In genomic region chr12:85979996-85980395, GRCm38 (mm10) we compare ENCODE assay signal across 20 mouse cellular contexts.
DNase-seq lines count a peak whose midpoint lies in the region; ATAC-seq and TF ChIP-seq lines count a peak whose summit lies in the region.
"Had no signal": no experiment of that assay in that cellular context is flagged by ENCODE, and none has a peak within 500 bp of the region (broad histone marks: within the 10 kb centered on the region; RNA-seq: fewer than 3 reads in every experiment).

No protein-coding gene starts in this region.

- no peak for DNase-seq in frontal cortex, postnatal 14 days (ENCODE audit: low spot score in 2 of 2)
- peak; percentile 42 to 48 for DNase-seq in B cell, adult 2 months
- DNase-seq in hindbrain, embryonic 10.5 days (ENCODE audit: low spot score), result no peak
- DNase-seq in cerebellum, adult 2 months, result no peak
- DNase-seq in neural tube, embryonic 10.5 days (ENCODE audit: extremely low spot score, low spot score), result no peak
- DNase-seq: cerebellum, adult 11-12 months; gastrocnemius, postnatal 25 days; heart, postnatal 36 days; kidney, adult 8-10 months; layer of hippocampus, postnatal 36 days; right cerebral cortex, adult 18-20 months; thymus, postnatal 14 days had no signal

- H3K4me3 ChIP-seq in bone marrow macrophage, adult 2 months (ENCODE audit: insufficient read depth, low read length), result peak overlapping the region; percentile 50
- H3K4me3 ChIP-seq in megakaryocyte, embryonic 14.5 days (replicated peaks), result peak overlapping the region; percentile 6
- no peak overlapping the region for H3K4me3 ChIP-seq in hindbrain, embryonic 10.5 days
- H3K4me3 ChIP-seq in cerebellum, adult 2 months (replicated peaks; ENCODE audit: insufficient read depth, low read depth, low read length), result no peak overlapping the region
- H3K4me3 ChIP-seq: liver, embryonic 12.5 days; lung, embryonic 15.5 days; midbrain, embryonic 15.5 days; stomach, embryonic 15.5 days had no signal

- H3K27me3 ChIP-seq in megakaryocyte, embryonic 14.5 days (replicated peaks), result no peaks in the 10 kb centered on the region
- no peaks in the 10 kb centered on the region for H3K27me3 ChIP-seq in hindbrain, embryonic 10.5 days (ENCODE audit: insufficient read depth, poor library complexity, severe bottlenecking)
- no peaks in the 10 kb centered on the region for H3K27me3 ChIP-seq in cerebellum, adult 2 months (ENCODE audit: control insufficient read depth, insufficient read depth, low read length)
- H3K27me3 ChIP-seq: liver, embryonic 12.5 days; lung, embryonic 15.5 days; midbrain, embryonic 15.5 days; stomach, embryonic 15.5 days had no signal

- no peak for TF ChIP-seq CTCF in bone marrow macrophage, adult 2 months (IDR thresholded peaks at IDR 0.05; ENCODE audit: low read depth, low read length)
- no peak for TF ChIP-seq CTCF in cerebellum, adult 2 months (IDR thresholded peaks at IDR 0.05; ENCODE audit: borderline replicate concordance, insufficient read depth, low read depth, low read length)

- no peaks in the 10 kb centered on the region for H3K9me3 ChIP-seq in megakaryocyte, embryonic 14.5 days
- H3K9me3 ChIP-seq in hindbrain, embryonic 10.5 days, result no peaks in the 10 kb centered on the region
- H3K9me3 ChIP-seq: G1E; liver, embryonic 12.5 days; lung, embryonic 15.5 days; midbrain, embryonic 15.5 days; stomach, embryonic 15.5 days had no signal

- peak; percentile 91 for ATAC-seq in frontal cortex, adult (ENCODE audit: low TSS enrichment)
- ATAC-seq: liver, embryonic 12.5 days; midbrain, embryonic 15.5 days had no signal

- WGBS in hindbrain, embryonic 10.5 days, result 89% methylated on average over 5 of the region's 5 CpGs
- 84% methylated on average over 5 of the region's 5 CpGs for WGBS in cerebellum, adult 2 months

- H3K4me1 ChIP-seq in bone marrow macrophage, adult 2 months (ENCODE audit: control insufficient read depth, insufficient read depth, low read length), result peaks cover 13% of the 10 kb centered on the region
- peaks cover 17% of the 10 kb centered on the region for H3K4me1 ChIP-seq in megakaryocyte, embryonic 14.5 days
- no peaks in the 10 kb centered on the region for H3K4me1 ChIP-seq in hindbrain, embryonic 10.5 days (replicated peaks)
- H3K4me1 ChIP-seq in cerebellum, adult 2 months (ENCODE audit: control insufficient read depth, insufficient read depth, low read length), result no peaks in the 10 kb centered on the region; the same call in 1 of the 2 replicates
- H3K4me1 ChIP-seq: liver, embryonic 12.5 days; midbrain, embryonic 15.5 days; stomach, embryonic 15.5 days had no signal

- TF ChIP-seq POLR2A in bone marrow macrophage, adult 2 months (IDR thresholded peaks at IDR 0.05; ENCODE audit: borderline replicate concordance, low read depth, low read length), result no peak
- no peak for TF ChIP-seq POLR2A in cerebellum, adult 2 months (IDR thresholded peaks at IDR 0.05; ENCODE audit: borderline replicate concordance, insufficient read depth, low read length)

- peak overlapping the region; percentile 83 for H3K27ac ChIP-seq in bone marrow macrophage, adult 2 months (ENCODE audit: insufficient read depth, low read depth, low read length)
- H3K27ac ChIP-seq in hindbrain, embryonic 10.5 days, result no peak overlapping the region
- no peak overlapping the region for H3K27ac ChIP-seq in cerebellum, adult 2 months (ENCODE audit: insufficient read depth, low read length)
- H3K27ac ChIP-seq: liver, embryonic 12.5 days; lung, embryonic 15.5 days; midbrain, embryonic 15.5 days; stomach, embryonic 15.5 days had no signal

- H3K36me3 ChIP-seq in megakaryocyte, embryonic 14.5 days (replicated peaks; ENCODE audit: low read length), result peaks cover 22% of the 10 kb centered on the region
- H3K36me3 ChIP-seq in hindbrain, embryonic 10.5 days, result peaks cover 5% of the 10 kb centered on the region
- H3K36me3 ChIP-seq: lung, embryonic 15.5 days; midbrain, embryonic 15.5 days; stomach, embryonic 15.5 days had no signal

Comparison
In these comparisons a context has a peak if more than half of its experiments do, and no peak if none do; other contexts are left out.
1. DNase-seq: peak in B cell, adult 2 months (2 of 2); none in frontal cortex, postnatal 14 days (0 of 2), hindbrain, embryonic 10.5 days (single experiment), cerebellum, adult 2 months (0 of 2) and neural tube, embryonic 10.5 days (single experiment).
2. H3K4me3 ChIP-seq: peak in bone marrow macrophage, adult 2 months (single experiment) and megakaryocyte, embryonic 14.5 days (single experiment); none in hindbrain, embryonic 10.5 days (single experiment) and cerebellum, adult 2 months (single experiment).